Mouse (Mus musculus): ENCODE measurements around the gene Dio2.

GRCm38 (mm10) chr12:90738388-90739223, at the start of gene Dio2:
- TF ChIP-seq GATA1 (IDR thresholded peaks at IDR 0.05; ENCODE audit: low read length) (no peak), TAL1 (IDR thresholded peaks at IDR 0.05; ENCODE audit: low read length) (no peak)
